Comparison of ENCODE assay signal across 9 mouse cellular contexts in genomic region chr9:49961965-49962364, GRCm38 (mm10).
A peak's percentile ranks its signal among the peaks of the same experiment; 100 is the strongest.
DNase-seq lines count a peak whose midpoint lies in the region; ATAC-seq lines count a peak whose summit lies in the region.
"Had no signal": no experiment of that assay in that cellular context is flagged by ENCODE, and none has a peak within 500 bp of the region (broad histone marks: within the 10 kb centered on the region; RNA-seq: fewer than 3 reads in every experiment).

No protein-coding gene starts in this region.

- peak overlapping the region; percentile 88 for H3K27ac ChIP-seq in limb, embryonic 12.5 days
- H3K27ac ChIP-seq: heart, adult 2 months had no signal

- peak overlapping the region; percentile 20; the same call in 1 of the 2 replicates for H3K4me2 ChIP-seq in limb, embryonic 12.5 days

- H3K36me3 ChIP-seq in limb, embryonic 12.5 days: no peaks in the 10 kb centered on the region

- intact Hi-C loops in gastrocnemius, postnatal 36 days (cut with DNase I): no loop called here
- intact Hi-C loops in gastrocnemius, postnatal 14 days (cut with DNase I; ENCODE audit: low total_unique reads): no loop called here

- no peaks in the 10 kb centered on the region for H3K9me3 ChIP-seq in limb, embryonic 12.5 days

- WGBS in limb, embryonic 12.5 days: 15% methylated on average over 3 of the region's 3 CpGs

- H3K27me3 ChIP-seq in limb, embryonic 12.5 days: no peaks in the 10 kb centered on the region

- peak; percentile 28 for DNase-seq in gastrocnemius, postnatal 10 days
- no peak for DNase-seq in gastrocnemius, postnatal 36 days
- peak; percentile 94 for DNase-seq in R1 (ENCODE audit: low read depth, low spot score)
- peak; percentile 20 for DNase-seq in gastrocnemius, postnatal 14 days
- DNase-seq in urinary bladder, postnatal 14 days (ENCODE audit: low spot score): no peak
- DNase-seq in testis, postnatal 10 days (ENCODE audit: low spot score): no peak
- DNase-seq in spleen, adult 12 weeks (ENCODE audit: low spot score): no peak

- 0 out of 2 replicates have a peak, but pooled peaks have one; percentile 29 for ATAC-seq in limb, embryonic 12.5 days (ENCODE audit: insufficient number of reproducible peaks, insufficient read depth, low FRiP score, low TSS enrichment, low read depth)

- no peak overlapping the region for H3K9ac ChIP-seq in limb, embryonic 12.5 days (replicated peaks)

- peaks cover 46% of the 10 kb centered on the region for H3K4me1 ChIP-seq in limb, embryonic 12.5 days (replicated peaks)

- H3K4me3 ChIP-seq in limb, embryonic 12.5 days (replicated peaks): no peak overlapping the region
- H3K4me3 ChIP-seq: heart, adult 2 months had no signal

Comparison
In these comparisons a context has a peak if more than half of its experiments do, and no peak if none do; other contexts are left out.
1. DNase-seq: peak in gastrocnemius, postnatal 10 days (single experiment), R1 (single experiment) and gastrocnemius, postnatal 14 days (single experiment); none in gastrocnemius, postnatal 36 days (0 of 2), urinary bladder, postnatal 14 days (single experiment), testis, postnatal 10 days (single experiment) and spleen, adult 12 weeks (single experiment).